ENCODE assay signal across 8 mouse cellular contexts in genomic region chr1:90974906-90975649, GRCm38 (mm10). TPM values are rescaled to one million over a fixed set of nuclear protein-coding genes. Genes with fewer than 3 reads are reported as not detected.
A peak's percentile ranks its signal among the peaks of the same experiment; 100 is the strongest.
DNase-seq lines count a peak whose midpoint lies in the region; ATAC-seq and TF ChIP-seq lines count a peak whose summit lies in the region.
"Had no signal": no experiment of that assay in that cellular context is flagged by ENCODE, and none has a peak within 500 bp of the region (broad histone marks: within the 10 kb centered on the region; RNA-seq: fewer than 3 reads in every experiment).

No protein-coding gene starts in this region.

- no peak overlapping the region for H3K4me3 ChIP-seq in bone marrow macrophage, adult 2 months (ENCODE audit: insufficient read depth, low read length)
- no peak overlapping the region for H3K4me3 ChIP-seq in hindbrain, embryonic 11.5 days (ENCODE audit: low read depth, low read length)
- no peak overlapping the region for H3K4me3 ChIP-seq in midbrain, embryonic 15.5 days

- H3K27me3 ChIP-seq in hindbrain, embryonic 11.5 days (ENCODE audit: control insufficient read depth, insufficient read depth, low read length), result 0 out of 2 replicates have a peak, but pooled peaks cover 2% of the 10 kb centered on the region
- no peaks in the 10 kb centered on the region; the same call in 1 of the 2 replicates for H3K27me3 ChIP-seq in midbrain, embryonic 15.5 days (replicated peaks)

- H3K9ac ChIP-seq in hindbrain, embryonic 11.5 days (ENCODE audit: low read depth, low read length), result no peak overlapping the region
- H3K9ac ChIP-seq in midbrain, embryonic 15.5 days, result no peak overlapping the region

- TF ChIP-seq POLR2A in bone marrow macrophage, adult 2 months (IDR thresholded peaks at IDR 0.05; ENCODE audit: borderline replicate concordance, low read depth, low read length), result no peak

- H3K4me2 ChIP-seq in hindbrain, embryonic 11.5 days (replicated peaks; ENCODE audit: low read depth, low read length), result peak overlapping the region; percentile 27
- H3K4me2 ChIP-seq in midbrain, embryonic 15.5 days, result peak overlapping the region; percentile 32

- H3K27ac ChIP-seq in bone marrow macrophage, adult 2 months (ENCODE audit: insufficient read depth, low read depth, low read length), result peak overlapping the region; percentile 70
- H3K27ac ChIP-seq in hindbrain, embryonic 11.5 days (ENCODE audit: low read depth, low read length), result peak overlapping the region; percentile 75
- peak overlapping the region; percentile 3; the same call in 1 of the 2 replicates for H3K27ac ChIP-seq in midbrain, embryonic 15.5 days

- ATAC-seq in hindbrain, embryonic 11.5 days (ENCODE audit: low FRiP score), result peak; percentile 90
- peak; percentile 69 for ATAC-seq in midbrain, embryonic 15.5 days (replicated peaks)

- peaks cover 27% of the 10 kb centered on the region for H3K4me1 ChIP-seq in bone marrow macrophage, adult 2 months (ENCODE audit: control insufficient read depth, insufficient read depth, low read length)
- H3K4me1 ChIP-seq in hindbrain, embryonic 11.5 days (replicated peaks; ENCODE audit: control insufficient read depth, insufficient read depth, low read length), result peaks cover 10% of the 10 kb centered on the region
- H3K4me1 ChIP-seq in midbrain, embryonic 15.5 days, result peaks cover 31% of the 10 kb centered on the region

- 5% methylated on average over 12 of the region's 12 CpGs for WGBS in hindbrain, embryonic 11.5 days
- WGBS in midbrain, embryonic 15.5 days, result 4% methylated on average over 12 of the region's 12 CpGs

- DNase-seq in Muller cell, postnatal 12 days (ENCODE audit: inconsistent ontology term), result peak; percentile 97
- peak; percentile 56 to 64 for DNase-seq in frontal cortex, postnatal 14 days (ENCODE audit: low spot score in 2 of 2)
- peak; percentile 83 for DNase-seq in hindbrain, embryonic 11.5 days (ENCODE audit: low spot score)
- peak; percentile 56 to 85 for DNase-seq in left cerebral cortex, postnatal 25 days (ENCODE audit: low spot score in 2 of 2)
- peak; percentile 35 to 64 for DNase-seq in urinary bladder, postnatal 36 days (ENCODE audit: low spot score in 2 of 2)

- no peaks in the 10 kb centered on the region for H3K36me3 ChIP-seq in hindbrain, embryonic 11.5 days (ENCODE audit: control insufficient read depth, insufficient read depth, low read length)
- H3K36me3 ChIP-seq in midbrain, embryonic 15.5 days (replicated peaks), result no peaks in the 10 kb centered on the region

- no peaks in the 10 kb centered on the region for H3K9me3 ChIP-seq in hindbrain, embryonic 11.5 days (ENCODE audit: control insufficient read depth, low read length)
- H3K9me3 ChIP-seq in midbrain, embryonic 15.5 days, result no peaks in the 10 kb centered on the region

- no peak for TF ChIP-seq CTCF in bone marrow macrophage, adult 2 months (IDR thresholded peaks at IDR 0.05; ENCODE audit: low read depth, low read length)

- intact Hi-C loops in left cerebral cortex, postnatal 25 days (cut with DNase I), result loop anchor here (5.0 to 10.0 kb wide), 4 partner anchors 47 to 272 kb away; no protein-coding TSS in a partner anchor

RNA-seq across cellular contexts. Expression of gene Rab17, which starts 5.6 kb away (rescaled TPM):
- not detected in 2 replicates for polyA plus RNA-seq in bone marrow macrophage, adult 2 months (2012; ENCODE audit: insufficient read depth, insufficient read length, missing spikeins)
- 0.33 TPM in 1 of 2 replicates, not detected in the other for polyA plus RNA-seq in hindbrain, embryonic 11.5 days (2014; fragmentation: Nextera tagmentation; extraction: Ambion mirVana)
- under 1 TPM in 1 of 2 experiments, not detected in 1; 0.41 TPM for total RNA-seq in left cerebral cortex, postnatal 25 days (2021)
- 0.18 TPM in 1 of 2 replicates, not detected in the other for polyA plus RNA-seq in midbrain, embryonic 15.5 days (2015; fragmentation: Nextera tagmentation; extraction: Ambion mirVana)

RNA-seq across cellular contexts. Expression of gene Prlh, which starts 22.2 kb away (rescaled TPM):
- polyA plus RNA-seq in bone marrow macrophage, adult 2 months (2012; ENCODE audit: insufficient read depth, insufficient read length, missing spikeins), result not detected in 2 replicates
- polyA plus RNA-seq in hindbrain, embryonic 11.5 days (2014; fragmentation: Nextera tagmentation; extraction: Ambion mirVana), result not detected in 2 replicates
- not detected for total RNA-seq in left cerebral cortex, postnatal 25 days (2021)
- not detected in 2 replicates for polyA plus RNA-seq in midbrain, embryonic 15.5 days (2015; fragmentation: Nextera tagmentation; extraction: Ambion mirVana)
- polyA plus RNA-seq: small intestine, adult 2 months had no signal

RNA-seq across cellular contexts. Expression of gene Lrrfip1, which starts 23.5 kb away (rescaled TPM):
- polyA plus RNA-seq in bone marrow macrophage, adult 2 months (2012; ENCODE audit: insufficient read depth, insufficient read length, missing spikeins), result 98.5 and 98.7 TPM in 2 replicates
- 23.5 and 27.7 TPM in 2 replicates for polyA plus RNA-seq in hindbrain, embryonic 11.5 days (2014; fragmentation: Nextera tagmentation; extraction: Ambion mirVana)
- total RNA-seq in left cerebral cortex, postnatal 25 days (2021), result 10 to 100 TPM; 66.9 to 68.0 TPM
- 34.3 and 38.0 TPM in 2 replicates for polyA plus RNA-seq in midbrain, embryonic 15.5 days (2015; fragmentation: Nextera tagmentation; extraction: Ambion mirVana)

Comparison
In these comparisons a context has a peak if more than half of its experiments do, and no peak if none do; other contexts are left out.
1. H3K27ac ChIP-seq: peak in every context shown above with its lines; median percentile 75 in hindbrain, embryonic 11.5 days; 70 in bone marrow macrophage, adult 2 months; 3 in midbrain, embryonic 15.5 days.